Mouse (Mus musculus): ENCODE measurements around the gene Fbxw7.

Fbxw7 gene

GRCm38 (mm10) chr3:85024817-85025705 is 210.0 kb downstream of the Fbxw7 start:
- in situ Hi-C loops (cut with MboI, MseI): no loop called here

Measured in T-helper 1 cell (primary cell).